Mouse (Mus musculus) MEL (cell line): ENCODE measurements at regions not wholly inside any gene's neighbourhood (a gene's known extent, or its start where the extent isn't known, plus 50 kb on each side); places are given as distances from the start of the nearest gene placed in this dataset.

Source experiments
- ETS1 ChIP-seq: IDR thresholded peaks from 2 replicates; pipeline ENCODE4 v1.6.1; 2012; ENCODE audit warnings: low read depth, mild to moderate bottlenecking, inconsistent platforms, low read length, improper control_type of control experiment, moderate library complexity
- USF1 ChIP-seq: IDR thresholded peaks from 2 replicates; pipeline ENCODE4 v1.6.1; 2014; ENCODE audit warnings: low read depth, mild to moderate bottlenecking, inconsistent platforms, low read length, improper control_type of control experiment, moderate library complexity

- no peak for TF ChIP-seq USF1
- TF ChIP-seq ETS1: no peak
Observed at GRCm38 (mm10) chr16:30759503-30759902, 160.0 kb downstream of the Fam43a start.
